Mouse (Mus musculus) liver, postnatal 0 days (tissue): ENCODE data around the gene Pbld1. TPM values are rescaled to one million over a fixed set of nuclear protein-coding genes. Genes with fewer than 3 reads are reported as not detected.
"Not testable (repeated sequence)": the region's sequence is repeated elsewhere in the genome, so short reads cannot be mapped to it uniquely, and the experiment has no call there.

ENCODE experiments used
- ATAC-seq: fragments of 200-750 bp; cut with Nextera tagmentation; 2 replicates; pipeline ENCODE4 v1.8.0; 2017; ENCODE audit warnings: mild to moderate bottlenecking, moderate library complexity
- DNase-seq: peaks from one replicate; pipeline ENCODE4 v3.0.0-alpha.2; 2016
- H3K27ac ChIP-seq: fragments of 300-500 bp; sonication (generic); 2 replicates; pipeline ENCODE4 v1.5.1; 2014; ENCODE audit warnings: antibody characterized with exemption, moderate library complexity, mild to moderate bottlenecking, low read depth
- H3K27me3 ChIP-seq: fragments of 300-500 bp; sonication (generic); 2 replicates; pipeline ENCODE4 v1.6.1; 2014; ENCODE audit warnings: low read length, control low read depth, mixed read lengths; ENCODE audit not compliant: insufficient read depth
- H3K36me3 ChIP-seq: fragments of 300-500 bp; sonication (generic); replicated peaks from 2 replicates; pipeline ENCODE4 v1.6.1; 2014; ENCODE audit warnings: mild to moderate bottlenecking, control low read depth, low read length, moderate library complexity, mixed read lengths; ENCODE audit not compliant: insufficient read depth
- H3K4me1 ChIP-seq: fragments of 300-500 bp; sonication (generic); 2 replicates; pipeline ENCODE4 v1.6.1; 2014; ENCODE audit warnings: antibody characterized with exemption, mild to moderate bottlenecking, control low read depth; ENCODE audit not compliant: insufficient read depth
- H3K4me2 ChIP-seq: fragments of 300-500 bp; sonication (generic); 2 replicates; pipeline ENCODE4 v1.6.1; 2014; ENCODE audit warnings: low read depth, mild to moderate bottlenecking, low read length, moderate library complexity, mixed read lengths
- H3K4me3 ChIP-seq: fragments of 300-500 bp; sonication (generic); 2 replicates; pipeline ENCODE4 v1.5.1; 2014; ENCODE audit warnings: low read depth, low read length
- H3K9ac ChIP-seq: fragments of 300-500 bp; sonication (generic); replicated peaks from 2 replicates; pipeline ENCODE4 v1.6.1; 2014; ENCODE audit warnings: mild to moderate bottlenecking, moderate library complexity
- H3K9me3 ChIP-seq: fragments of 300-500 bp; sonication (generic); 2 replicates; pipeline ENCODE4 v1.6.1; 2016; ENCODE audit warnings: mild to moderate bottlenecking, control low read depth, low read length, mixed read lengths
- CTCF ChIP-seq: sonication (generic); IDR thresholded peaks from 2 replicates; pipeline ENCODE4 v1.5.1; 2016; ENCODE audit warnings: antibody characterized with exemption, low read depth
- EP300 ChIP-seq: IDR thresholded peaks from 2 replicates; pipeline ENCODE4 v1.6.1; 2016; ENCODE audit warnings: antibody characterized with exemption, low read depth, mild to moderate bottlenecking
- WGBS: fragments of 180-500 bp; shearing (Covaris S2); extraction: QIAGEN DNeasy Blood & Tissue Kit; methylation state at CpG from one replicate; pipeline ENCODE4 v1.1.7; 2014; ENCODE audit not compliant: insufficient replicate concordance; 5-methylcytosine and 5-hydroxymethylcytosine counted together
- polyA plus RNA-seq: library from polyadenylated mRNA; unstranded; fragments of >200 nt; fragmentation: Nextera tagmentation; extraction: Ambion mirVana; gene quantifications from 2 replicates; pipeline ENCODE4 v1.2.1, GENCODE M21; 2015

Gene Pbld1
- polyA plus RNA-seq, 1 experiment from 2014 or later = 67.6 TPM

DNA sequence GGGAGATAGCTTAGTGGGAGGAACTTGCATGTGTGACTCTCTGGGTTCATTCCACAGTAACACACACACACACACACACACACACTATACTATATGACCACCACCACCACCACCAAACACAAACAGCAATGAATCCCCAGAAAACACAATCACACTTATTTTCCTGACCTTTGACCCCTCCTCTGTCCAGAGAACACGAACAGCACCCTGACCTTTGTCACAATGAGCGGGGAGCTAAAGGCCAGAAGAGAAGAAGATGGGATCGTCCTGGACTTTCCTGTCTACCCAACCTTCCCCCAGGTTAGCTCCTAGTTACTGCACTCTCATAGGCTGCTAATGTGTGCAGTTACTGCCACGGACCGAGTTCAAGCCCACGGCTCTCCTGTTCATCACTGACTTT lies 8.0 kb upstream of the Pbld1 start:
- H3K27ac ChIP-seq = no peak overlapping the region
- no peaks in the 10 kb centered on the region; the same call in 1 of the 2 replicates for H3K4me1 ChIP-seq
- no peak overlapping the region for H3K4me3 ChIP-seq
- H3K9me3 ChIP-seq = no peaks in the 10 kb centered on the region
- H3K36me3 ChIP-seq = no peaks in the 10 kb centered on the region
- DNase-seq (no peak), ATAC-seq (peak; percentile 25; the same call in 1 of the 2 replicates)
- 66% methylated on average over 6 of the region's 6 CpGs for WGBS
- TF ChIP-seq EP300 = no peak
- H3K9ac ChIP-seq = no peak overlapping the region
- no peak overlapping the region for H3K4me2 ChIP-seq
- H3K27me3 ChIP-seq = no peaks in the 10 kb centered on the region

DNA sequence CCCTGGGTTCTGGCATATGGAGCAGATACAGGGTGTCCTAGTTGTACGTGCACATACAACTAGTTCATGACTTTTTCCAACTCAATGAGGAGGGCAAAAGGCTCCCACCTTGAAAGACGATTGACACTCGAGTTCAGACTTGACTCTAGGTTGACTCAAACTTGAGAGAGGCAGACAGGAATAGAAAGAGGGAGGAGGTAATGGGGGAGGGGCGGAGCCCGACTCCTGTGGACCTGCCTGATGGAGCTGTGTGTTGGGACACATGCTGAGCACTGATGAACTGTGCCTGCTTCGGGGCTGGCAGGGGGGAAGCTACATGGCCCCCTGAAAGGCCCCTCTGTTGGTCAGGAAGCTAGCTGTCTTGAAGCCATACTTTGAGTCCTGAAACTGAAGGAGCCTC lies 7.0 kb upstream of the Pbld1 start:
- H3K4me1 ChIP-seq = no peaks in the 10 kb centered on the region; the same call in 1 of the 2 replicates
- no peaks in the 10 kb centered on the region for H3K27me3 ChIP-seq
- no peak overlapping the region for H3K27ac ChIP-seq
- H3K36me3 ChIP-seq = no peaks in the 10 kb centered on the region
- no peak overlapping the region for H3K4me3 ChIP-seq
- ATAC-seq = no peak
- H3K9me3 ChIP-seq = no peaks in the 10 kb centered on the region
- WGBS = 54% methylated on average over 6 of the region's 6 CpGs
- DNase-seq = no peak
- no peak overlapping the region for H3K9ac ChIP-seq
- no peak overlapping the region for H3K4me2 ChIP-seq
- no peak for TF ChIP-seq CTCF
- TF ChIP-seq EP300 = no peak

DNA sequence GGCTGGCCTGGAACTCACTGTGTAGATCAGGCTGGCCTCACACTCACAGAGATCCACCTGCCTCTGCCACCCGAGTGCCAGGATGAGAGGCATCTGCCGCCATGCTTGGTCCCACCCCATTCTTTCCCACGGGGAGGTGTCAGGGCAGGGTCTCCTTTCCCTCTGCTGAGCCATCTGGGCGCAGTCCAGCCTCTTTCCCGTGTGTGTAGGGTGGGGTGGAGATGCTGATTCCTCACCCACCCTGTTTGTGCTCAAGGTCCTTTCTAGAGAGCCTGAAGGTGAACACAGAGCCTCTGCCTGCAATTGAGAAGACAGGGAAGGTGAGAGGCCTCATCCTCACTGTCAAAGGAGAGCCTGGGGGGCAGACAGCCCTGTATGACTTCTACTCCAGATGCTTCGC lies 5.9 kb upstream of the Pbld1 start:
- not testable (repeated sequence) for H3K9me3 ChIP-seq, H3K4me2 ChIP-seq, ATAC-seq, DNase-seq, H3K4me1 ChIP-seq, H3K4me3 ChIP-seq, H3K9ac ChIP-seq, H3K27ac ChIP-seq, H3K27me3 ChIP-seq, H3K36me3 ChIP-seq
- WGBS = 76% methylated on average over 6 of the region's 6 CpGs

DNA sequence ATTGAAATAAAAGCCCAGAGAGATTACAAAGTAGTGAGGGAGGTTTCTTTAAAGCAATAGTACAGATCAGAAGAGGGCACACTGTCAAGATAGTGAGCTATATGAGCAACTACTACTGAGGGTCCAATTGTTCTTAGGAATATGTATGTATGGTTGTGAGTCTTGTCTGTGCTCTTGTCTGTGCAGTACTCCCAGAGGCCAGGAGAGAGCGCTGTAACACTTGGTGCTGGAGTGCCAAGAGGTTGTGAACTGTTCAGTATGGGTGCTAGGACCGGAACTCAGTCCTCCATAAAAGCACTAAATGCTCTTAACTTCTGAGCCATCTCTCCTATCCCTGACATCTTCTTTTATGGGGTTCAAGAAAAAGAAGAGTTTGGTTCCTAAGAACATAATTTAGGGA lies 5.4 kb upstream of the Pbld1 start:
- TF ChIP-seq CTCF (peak; percentile 37), EP300 (no peak)
- WGBS = 74% methylated on average over 2 of the region's 2 CpGs
- H3K27ac ChIP-seq = no peak overlapping the region
- H3K9ac ChIP-seq = no peak overlapping the region
- no peak for DNase-seq
- no peaks in the 10 kb centered on the region for H3K36me3 ChIP-seq
- H3K4me1 ChIP-seq = no peaks in the 10 kb centered on the region
- no peak overlapping the region for H3K4me3 ChIP-seq
- ATAC-seq = no peak
- no peaks in the 10 kb centered on the region for H3K27me3 ChIP-seq
- H3K4me2 ChIP-seq = no peak overlapping the region
- no peaks in the 10 kb centered on the region for H3K9me3 ChIP-seq

DNA sequence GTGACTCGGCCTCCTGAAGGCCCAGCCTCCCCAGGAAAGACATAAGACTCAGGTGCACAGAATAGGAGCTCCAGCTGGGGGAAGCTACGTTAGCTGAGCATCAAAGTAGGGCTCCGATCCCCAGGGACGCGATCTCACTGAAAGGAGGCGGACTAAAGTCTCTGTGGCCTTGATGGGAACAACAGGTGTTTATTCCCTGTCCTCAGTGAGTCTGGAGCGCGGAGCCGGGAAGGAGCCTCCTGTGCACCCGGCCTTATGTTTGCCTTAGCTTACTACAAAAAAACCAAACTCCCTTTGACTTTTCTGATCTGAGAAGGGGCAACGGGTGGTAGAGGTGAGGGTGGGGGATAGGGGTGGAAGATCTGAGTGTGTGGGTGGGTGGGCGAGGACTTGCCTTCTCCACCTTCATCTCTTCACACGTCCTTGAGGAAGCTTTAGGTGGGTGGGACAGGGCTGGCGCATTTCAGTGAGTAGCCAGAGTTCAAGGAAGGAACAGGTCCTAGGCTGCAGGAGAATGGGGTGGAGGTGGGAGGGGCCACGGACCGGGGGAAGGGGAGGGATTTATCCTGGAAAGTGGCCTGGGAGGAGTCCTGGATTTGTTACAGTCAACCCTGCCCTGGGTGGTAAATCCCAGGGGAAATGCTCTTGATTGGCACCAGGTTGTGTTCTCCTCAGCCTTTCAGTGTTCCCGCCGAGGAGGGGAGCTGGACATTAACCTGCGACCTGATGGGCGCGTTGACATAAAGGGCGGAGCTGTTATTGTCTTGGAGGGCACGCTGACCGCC lies 2.8 kb upstream of the Pbld1 start:
- H3K27me3 ChIP-seq = no peaks in the 10 kb centered on the region
- no peak overlapping the region for H3K4me3 ChIP-seq
- ATAC-seq (no peak), DNase-seq (no peak)
- no peaks in the 10 kb centered on the region for H3K4me1 ChIP-seq
- H3K36me3 ChIP-seq = no peaks in the 10 kb centered on the region
- H3K27ac ChIP-seq = no peak overlapping the region
- no peak overlapping the region for H3K9ac ChIP-seq
- no peaks in the 10 kb centered on the region for H3K9me3 ChIP-seq
- TF ChIP-seq EP300 (no peak), CTCF (no peak)
- H3K4me2 ChIP-seq = no peak overlapping the region
- WGBS = 48% methylated on average over 24 of the region's 24 CpGs

DNA sequence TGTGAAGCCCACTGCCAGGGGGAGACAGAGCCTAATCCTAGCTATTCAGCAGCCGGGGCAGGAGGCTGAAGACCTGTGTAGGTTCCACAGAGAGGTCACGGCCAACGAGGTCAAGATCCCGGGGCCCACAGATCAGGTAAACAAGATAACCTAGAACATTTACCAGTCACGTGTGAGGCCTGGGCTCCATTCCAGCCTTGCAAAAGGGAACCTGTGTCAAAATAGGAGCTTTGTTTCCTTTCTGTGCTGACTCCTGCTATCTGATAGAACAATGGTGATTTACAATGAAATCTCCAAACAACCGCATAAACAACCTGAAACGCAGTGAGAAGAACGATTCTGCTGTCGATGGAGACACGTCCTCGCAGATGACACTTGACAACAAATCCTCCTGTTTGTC lies 444 bp downstream of the Pbld1 start:
- Histone ChIP-seq H3K4me2 (peak overlapping the region; percentile 64; the same call in 1 of the 2 replicates), H3K4me1 (no peaks in the 10 kb centered on the region), H3K4me3 (no peak overlapping the region), H3K9ac (no peak overlapping the region; the same call in 1 of the 2 replicates), H3K9me3 (no peaks in the 10 kb centered on the region), H3K27me3 (no peaks in the 10 kb centered on the region), H3K27ac (peak overlapping the region; percentile 80), H3K36me3 (no peaks in the 10 kb centered on the region)
- DNase-seq (peak; percentile 78), ATAC-seq (peak; percentile 79)
- TF ChIP-seq EP300 (peak; percentile 46), CTCF (no peak)
- WGBS = 51% methylated on average over 11 of the region's 11 CpGs
